24 mouse cellular contexts compared by ENCODE assay signal in the genomic region with DNA sequence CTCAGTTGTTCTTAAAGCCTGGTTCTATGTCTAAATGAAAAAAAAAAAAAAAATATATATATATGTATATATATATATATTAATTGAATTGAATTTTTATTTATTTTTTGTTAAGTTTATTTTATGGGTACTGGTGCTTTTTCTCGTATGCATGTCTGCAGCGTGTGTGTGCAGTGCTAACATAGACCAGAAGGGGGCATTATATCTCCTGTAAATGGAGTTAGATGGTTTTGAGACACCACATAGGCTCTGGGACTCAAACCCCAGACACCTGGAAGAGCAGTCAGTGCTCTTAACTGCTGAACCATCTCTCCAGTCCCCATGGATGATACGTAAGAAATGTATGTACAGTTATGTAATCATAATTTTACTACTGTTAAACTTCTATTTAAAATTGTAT. TPM values are rescaled to one million over a fixed set of nuclear protein-coding genes. Genes with fewer than 3 reads are reported as not detected.
DNase-seq lines count a peak whose midpoint lies in the region; ATAC-seq and TF ChIP-seq lines count a peak whose summit lies in the region.
"Had no signal": no experiment of that assay in that cellular context is flagged by ENCODE, and none has a peak within 500 bp of the region (broad histone marks: within the 10 kb centered on the region; RNA-seq: fewer than 3 reads in every experiment).

No protein-coding gene starts in this region.

- TF ChIP-seq CTCF in midbrain, postnatal 0 days (IDR thresholded peaks at IDR 0.05), result peak; percentile 23; the same call in 1 of the 2 replicates

- H3K9me3 ChIP-seq in midbrain, postnatal 0 days (ENCODE audit: low read length), result no peaks in the 10 kb centered on the region
- no peaks in the 10 kb centered on the region for H3K9me3 ChIP-seq in midbrain, embryonic 11.5 days (ENCODE audit: control insufficient read depth, low read length)
- H3K9me3 ChIP-seq in heart, embryonic 11.5 days (replicated peaks; ENCODE audit: control insufficient read depth, low read length), result no peaks in the 10 kb centered on the region
- H3K9me3 ChIP-seq: embryonic facial prominence, embryonic 15.5 days; forebrain, embryonic 10.5 days; G1E; hindbrain, embryonic 10.5 days; limb, embryonic 10.5 days; megakaryocyte, embryonic 14.5 days; midbrain, embryonic 15.5 days had no signal

- H3K4me2 ChIP-seq in midbrain, postnatal 0 days (ENCODE audit: low read depth, low read length, poor library complexity, severe bottlenecking), result no peak overlapping the region
- H3K4me2 ChIP-seq in midbrain, embryonic 11.5 days, result no peak overlapping the region
- no peak overlapping the region for H3K4me2 ChIP-seq in heart, embryonic 11.5 days
- H3K4me2 ChIP-seq: embryonic facial prominence, embryonic 15.5 days; midbrain, embryonic 15.5 days had no signal

- H3K4me3 ChIP-seq in midbrain, postnatal 0 days (ENCODE audit: low read depth, low read length), result no peak overlapping the region
- H3K4me3 ChIP-seq in midbrain, embryonic 11.5 days (ENCODE audit: low read depth, low read length), result no peak overlapping the region
- H3K4me3 ChIP-seq in heart, embryonic 11.5 days (ENCODE audit: low read depth, low read length), result no peak overlapping the region
- H3K4me3 ChIP-seq: embryonic facial prominence, embryonic 15.5 days; forebrain, embryonic 10.5 days; hindbrain, embryonic 10.5 days; limb, embryonic 10.5 days; megakaryocyte, embryonic 14.5 days; midbrain, embryonic 15.5 days had no signal

- no peak overlapping the region for H3K27ac ChIP-seq in midbrain, postnatal 0 days (ENCODE audit: low read depth, low read length)
- no peak overlapping the region for H3K27ac ChIP-seq in midbrain, embryonic 11.5 days (ENCODE audit: low read depth, low read length)
- no peak overlapping the region for H3K27ac ChIP-seq in heart, embryonic 11.5 days (ENCODE audit: low read depth, low read length)
- H3K27ac ChIP-seq: embryonic facial prominence, embryonic 15.5 days; forebrain, embryonic 10.5 days; hindbrain, embryonic 10.5 days; kidney, postnatal 0 days; limb, embryonic 10.5 days; midbrain, embryonic 15.5 days had no signal

- H3K4me1 ChIP-seq in midbrain, postnatal 0 days (ENCODE audit: insufficient read depth, low read length), result peaks cover 7% of the 10 kb centered on the region; the same call in 1 of the 2 replicates
- peaks cover 15% of the 10 kb centered on the region for H3K4me1 ChIP-seq in midbrain, embryonic 11.5 days (ENCODE audit: control insufficient read depth, insufficient read depth, low read length)
- H3K4me1 ChIP-seq in heart, embryonic 11.5 days (ENCODE audit: control insufficient read depth, insufficient read depth, low read length), result peaks cover 6% of the 10 kb centered on the region; the same call in 1 of the 2 replicates

- WGBS in midbrain, postnatal 0 days, result 98% methylated on average over 3 of the region's 3 CpGs
- WGBS in midbrain, embryonic 11.5 days, result 92% methylated on average over 3 of the region's 3 CpGs
- 94% methylated on average over 3 of the region's 3 CpGs for WGBS in heart, embryonic 11.5 days (ENCODE audit: insufficient replicate concordance)

- peak; percentile 42 for DNase-seq in CD4-positive, CD25-positive, alpha-beta regulatory T cell, adult 2 months (ENCODE audit: low read depth, low spot score)
- DNase-seq in midbrain, postnatal 0 days (ENCODE audit: low spot score), result no peak
- DNase-seq in midbrain, embryonic 11.5 days (ENCODE audit: low spot score, missing footprints), result no peak
- DNase-seq in T-cell, adult 2 months (ENCODE audit: low spot score), result peak; percentile 11
- no peak for DNase-seq in ovary, postnatal 36 days (ENCODE audit: low spot score)
- DNase-seq in kidney, postnatal 36 days, result no peak
- DNase-seq: adrenal gland, adult 2 months; cerebellum, adult 11-12 months; cerebellum, postnatal 36 days; forebrain, postnatal 0 days; kidney, adult 18-20 months; liver, postnatal 0 days; retina, postnatal 1 day; thymus, postnatal 25 days had no signal

- no peaks in the 10 kb centered on the region for H3K27me3 ChIP-seq in midbrain, postnatal 0 days (ENCODE audit: insufficient read depth, low read length)
- H3K27me3 ChIP-seq in midbrain, embryonic 11.5 days (ENCODE audit: control insufficient read depth, insufficient read depth, low read length), result no peaks in the 10 kb centered on the region
- no peaks in the 10 kb centered on the region for H3K27me3 ChIP-seq in heart, embryonic 11.5 days (ENCODE audit: control insufficient read depth, insufficient read depth, low read length)
- H3K27me3 ChIP-seq: embryonic facial prominence, embryonic 15.5 days; megakaryocyte, embryonic 14.5 days; midbrain, embryonic 15.5 days had no signal

- ATAC-seq in CD4-positive, CD25-positive, alpha-beta regulatory T cell, adult 4 months, result no peak
- no peak for ATAC-seq in midbrain, postnatal 0 days (ENCODE audit: low FRiP score)
- ATAC-seq in midbrain, embryonic 11.5 days (ENCODE audit: low FRiP score), result no peak
- ATAC-seq in heart, embryonic 11.5 days (replicated peaks; ENCODE audit: insufficient number of reproducible peaks, low FRiP score, low TSS enrichment), result no peak
- ATAC-seq: forebrain, postnatal 0 days; liver, postnatal 0 days; midbrain, embryonic 15.5 days had no signal

- H3K36me3 ChIP-seq in midbrain, postnatal 0 days (ENCODE audit: insufficient read depth, low read length), result peaks cover 16% of the 10 kb centered on the region; the same call in 1 of the 2 replicates
- peaks cover 5% of the 10 kb centered on the region; the same call in 1 of the 2 replicates for H3K36me3 ChIP-seq in midbrain, embryonic 11.5 days (ENCODE audit: control insufficient read depth, insufficient read depth, low read length)
- H3K36me3 ChIP-seq in heart, embryonic 11.5 days (ENCODE audit: control insufficient read depth, insufficient read depth, low read length), result peaks cover 10% of the 10 kb centered on the region

- no peak overlapping the region for H3K9ac ChIP-seq in midbrain, postnatal 0 days (replicated peaks; ENCODE audit: low read length, poor library complexity, severe bottlenecking)
- H3K9ac ChIP-seq in midbrain, embryonic 11.5 days (ENCODE audit: low read length), result no peak overlapping the region
- H3K9ac ChIP-seq in heart, embryonic 11.5 days (ENCODE audit: low read depth, low read length), result no peak overlapping the region
- H3K9ac ChIP-seq: embryonic facial prominence, embryonic 15.5 days; forebrain, postnatal 0 days; liver, postnatal 0 days; midbrain, embryonic 15.5 days had no signal

RNA-seq across cellular contexts. Expression of a gene that starts 4.2 kb away (rescaled TPM):
- polyA plus RNA-seq in CD4-positive, CD25-positive, alpha-beta regulatory T cell, adult 4 months (2017; shearing (Covaris generic)), result 10 to 100 TPM; 37.1 to 61.1 TPM
- total RNA-seq in midbrain, postnatal 0 days (2014; rRNA removed), result 30.7 and 48.1 TPM in 2 replicates
- polyA plus RNA-seq in midbrain, postnatal 0 days (2015; fragmentation: Nextera tagmentation; extraction: Ambion mirVana), result 44.1 and 47.4 TPM in 2 replicates
- polyA plus RNA-seq in midbrain, embryonic 11.5 days (2014; fragmentation: Nextera tagmentation; extraction: Ambion mirVana), result 43.0 and 50.6 TPM in 2 replicates
- 41.9 and 44.7 TPM in 2 replicates for polyA plus RNA-seq in heart, embryonic 11.5 days (2014; fragmentation: Nextera tagmentation; extraction: Ambion mirVana)

RNA-seq across cellular contexts. Expression of a gene that starts 18.4 kb away (rescaled TPM):
- polyA plus RNA-seq in CD4-positive, CD25-positive, alpha-beta regulatory T cell, adult 4 months (2017; shearing (Covaris generic)), result 10 to 100 TPM in 1 of 2 experiments, 1 to 10 TPM in 1; 9.2 to 12.8 TPM
- total RNA-seq in midbrain, postnatal 0 days (2014; rRNA removed), result 7.9 and 11.3 TPM in 2 replicates
- 17.0 and 18.7 TPM in 2 replicates for polyA plus RNA-seq in midbrain, postnatal 0 days (2015; fragmentation: Nextera tagmentation; extraction: Ambion mirVana)
- 12.1 and 14.7 TPM in 2 replicates for polyA plus RNA-seq in midbrain, embryonic 11.5 days (2014; fragmentation: Nextera tagmentation; extraction: Ambion mirVana)
- 11.7 and 13.1 TPM in 2 replicates for polyA plus RNA-seq in heart, embryonic 11.5 days (2014; fragmentation: Nextera tagmentation; extraction: Ambion mirVana)

RNA-seq across cellular contexts. Expression of a gene that starts 26.3 kb away (rescaled TPM):
- 10 to 100 TPM; 24.3 to 48.5 TPM for polyA plus RNA-seq in CD4-positive, CD25-positive, alpha-beta regulatory T cell, adult 4 months (2017; shearing (Covaris generic))
- 18.5 and 22.8 TPM in 2 replicates for total RNA-seq in midbrain, postnatal 0 days (2014; rRNA removed)
- 16.0 and 17.5 TPM in 2 replicates for polyA plus RNA-seq in midbrain, postnatal 0 days (2015; fragmentation: Nextera tagmentation; extraction: Ambion mirVana)
- polyA plus RNA-seq in midbrain, embryonic 11.5 days (2014; fragmentation: Nextera tagmentation; extraction: Ambion mirVana), result 29.6 and 29.7 TPM in 2 replicates
- polyA plus RNA-seq in heart, embryonic 11.5 days (2014; fragmentation: Nextera tagmentation; extraction: Ambion mirVana), result 22.7 and 26.6 TPM in 2 replicates

RNA-seq across cellular contexts. Expression of a gene that starts 36.9 kb away (rescaled TPM):
- polyA plus RNA-seq in CD4-positive, CD25-positive, alpha-beta regulatory T cell, adult 4 months (2017; shearing (Covaris generic)), result 100 to 1,000 TPM; 381 to 398 TPM
- 142 and 183 TPM in 2 replicates for total RNA-seq in midbrain, postnatal 0 days (2014; rRNA removed)
- polyA plus RNA-seq in midbrain, postnatal 0 days (2015; fragmentation: Nextera tagmentation; extraction: Ambion mirVana), result 345 TPM in 2 replicates
- polyA plus RNA-seq in midbrain, embryonic 11.5 days (2014; fragmentation: Nextera tagmentation; extraction: Ambion mirVana), result 693 and 743 TPM in 2 replicates
- polyA plus RNA-seq in heart, embryonic 11.5 days (2014; fragmentation: Nextera tagmentation; extraction: Ambion mirVana), result 369 and 404 TPM in 2 replicates

Comparison
In these comparisons a context has a peak if more than half of its experiments do, and no peak if none do; other contexts are left out.
1. DNase-seq: peak in CD4-positive, CD25-positive, alpha-beta regulatory T cell, adult 2 months (single experiment) and T-cell, adult 2 months (single experiment); none in midbrain, postnatal 0 days (single experiment), midbrain, embryonic 11.5 days (single experiment), ovary, postnatal 36 days (single experiment) and kidney, postnatal 36 days (0 of 2).